Mouse (Mus musculus) stomach, postnatal 0 days (tissue): Measurements from ENCODE around the gene Serac1.

Source experiments
- CTCF ChIP-seq: IDR thresholded peaks from 2 replicates; pipeline ENCODE4 v1.5.1; 2016; ENCODE audit warnings: antibody characterized with exemption, low read depth, mild to moderate bottlenecking, moderate library complexity
- EP300 ChIP-seq: optimal IDR thresholded peaks from 2 replicates; pipeline ENCODE3; 2016; ENCODE audit warnings: antibody characterized with exemption

- TF ChIP-seq CTCF = no peak
- no peak for TF ChIP-seq EP300
Measured at GRCm38 (mm10) chr17:6115085-6115484, 35.5 kb upstream of the Serac1 start.
